Mouse (Mus musculus) erythroblast, embryonic 14.5 days (primary cell): ENCODE measurements around the gene Rptor.

Source experiments
- GATA1 ChIP-seq: IDR thresholded peaks from 2 replicates; pipeline ENCODE4 v1.6.1; 2012; ENCODE audit warnings: low read length, inconsistent platforms, mixed read lengths
- TAL1 ChIP-seq: IDR thresholded peaks from 3 replicates; pipeline ENCODE4 v1.6.1; 2012; ENCODE audit warnings: low read length, inconsistent platforms, mixed read lengths

- TF ChIP-seq TAL1 (no peak), GATA1 (no peak)
Observed at GRCm38 (mm10) chr11:119868556-119868955, 265.9 kb downstream of the Rptor start.
